Mouse (Mus musculus) effector memory CD4-positive, alpha-beta T cell, adult 7 months (primary cell): ENCODE measurements around the gene Vmn2r100. TPM values are rescaled to one million over a fixed set of nuclear protein-coding genes. Genes with fewer than 3 reads are reported as not detected.

ENCODE experiments used
- polyA plus RNA-seq: library from polyadenylated mRNA; unstranded; fragments of 100-300 nt; shearing (Covaris generic); gene quantifications from one replicate; pipeline ENCODE4 v1.2.1, GENCODE M21; 2017

Gene Vmn2r100
- polyA plus RNA-seq: 0.13 TPM

DNA sequence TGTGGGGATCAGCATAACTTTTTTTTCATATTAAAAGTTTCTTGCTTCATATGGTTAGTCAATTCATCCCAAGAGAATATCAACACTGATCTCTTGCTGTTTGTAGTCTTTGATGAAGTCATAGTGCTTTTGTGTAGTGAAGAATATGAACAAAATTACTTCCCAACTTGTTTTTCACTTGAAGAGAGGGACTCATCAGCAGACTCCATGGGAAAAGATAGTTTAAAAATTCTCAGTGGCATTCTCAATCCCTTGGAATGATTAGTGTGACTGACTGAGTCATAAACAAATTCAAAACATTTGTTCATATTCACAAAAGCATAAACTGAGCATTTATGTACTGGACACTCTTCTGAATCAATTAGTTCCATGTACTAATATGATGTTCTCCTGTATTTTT is at the start of gene Vmn2r100:
TSS of gene Vmn2r100 (plus strand) at position 301 of the 400 bp plus-strand sequence.

GRCm38 (mm10) chr17:19576927-19577326 is 72.4 kb downstream of the Vmn2r100 start, which contains the start of gene Vmn2r101:
Gene Vmn2r101, plus strand, starts transcription at chr17:19577227.

Other genes starting within 250 kb of the Vmn2r100 start
- 0.09 TPM for gene Vmn2r99, start 142.8 kb upstream of the Vmn2r100 start, polyA plus RNA-seq
- not detected for gene Vmn2r101, start 72.5 kb downstream of the Vmn2r100 start, polyA plus RNA-seq
- 0.02 TPM for gene Vmn2r102, start 155.6 kb downstream of the Vmn2r100 start, polyA plus RNA-seq